Mouse (Mus musculus) brain, embryonic 18.5 days (tissue): Measurements from ENCODE around the gene Adamtsl3.

Experiments used
- DNase-seq: peaks from one replicate; pipeline ENCODE4 v3.0.0-alpha.2; 2012; ENCODE audit warnings: low read depth, low spot score

Adamtsl3 gene

GRCm38 (mm10) chr7:82335211-82336121 lies at the start of gene Adamtsl3:
Gene Adamtsl3 (plus strand): TSS chr7:82335694.
- no peak for DNase-seq

GRCm38 (mm10) chr7:82287242-82287641 lies 48.3 kb upstream of the Adamtsl3 start:
- DNase-seq = no peak

GRCm38 (mm10) chr7:82293441-82293840 lies 42.1 kb upstream of the Adamtsl3 start:
- no peak for DNase-seq

- DNase-seq = no peak
Measured at GRCm38 (mm10) chr7:82294083-82294482, 41.4 kb upstream of the Adamtsl3 start.

- no peak for DNase-seq
Measured at GRCm38 (mm10) chr7:82294611-82295010, 40.9 kb upstream of the Adamtsl3 start.

- peak; percentile 6 for DNase-seq
Measured at GRCm38 (mm10) chr7:82308398-82308797, 27.1 kb upstream of the Adamtsl3 start.

- no peak for DNase-seq
Measured at GRCm38 (mm10) chr7:82318515-82318914, 17.0 kb upstream of the Adamtsl3 start.

- no peak for DNase-seq
Measured at GRCm38 (mm10) chr7:82326616-82327015, 8.9 kb upstream of the Adamtsl3 start.

- no peak for DNase-seq
Measured at GRCm38 (mm10) chr7:82327201-82327600, 8.3 kb upstream of the Adamtsl3 start.

- no peak for DNase-seq
Measured at GRCm38 (mm10) chr7:82327881-82328280, 7.6 kb upstream of the Adamtsl3 start.

- no peak for DNase-seq
Measured at GRCm38 (mm10) chr7:82329831-82330230, 5.7 kb upstream of the Adamtsl3 start.

GRCm38 (mm10) chr7:82330860-82331259 lies 4.6 kb upstream of the Adamtsl3 start:
- DNase-seq = no peak

- DNase-seq = no peak
Measured at GRCm38 (mm10) chr7:82334000-82334399, 1.5 kb upstream of the Adamtsl3 start.

- DNase-seq = no peak
Measured at GRCm38 (mm10) chr7:82336132-82336531, 638 bp downstream of the Adamtsl3 start.

- DNase-seq = no peak
Measured at GRCm38 (mm10) chr7:82338121-82338520, 2.6 kb downstream of the Adamtsl3 start.

GRCm38 (mm10) chr7:82338532-82338931 lies 3.0 kb downstream of the Adamtsl3 start:
- DNase-seq = no peak

GRCm38 (mm10) chr7:82339214-82339613 lies 3.7 kb downstream of the Adamtsl3 start:
- DNase-seq = no peak

GRCm38 (mm10) chr7:82341476-82341875 lies 6.0 kb downstream of the Adamtsl3 start:
- DNase-seq = no peak

GRCm38 (mm10) chr7:82346706-82347105 lies 11.2 kb downstream of the Adamtsl3 start:
- DNase-seq = no peak

- DNase-seq = no peak
Measured at GRCm38 (mm10) chr7:82349796-82350195, 14.3 kb downstream of the Adamtsl3 start.

- no peak for DNase-seq
Measured at GRCm38 (mm10) chr7:82350421-82350820, 14.9 kb downstream of the Adamtsl3 start.

- DNase-seq = no peak
Measured at GRCm38 (mm10) chr7:82359146-82359545, 23.7 kb downstream of the Adamtsl3 start.

GRCm38 (mm10) chr7:82359674-82360073 lies 24.2 kb downstream of the Adamtsl3 start:
- no peak for DNase-seq
